Mouse (Mus musculus): ENCODE data around the gene Phlda1.

The Phlda1 gene

GRCm38 (mm10) chr10:111523894-111524293 lies 17.8 kb downstream of the Phlda1 start:
- no peak for DNase-seq (ENCODE audit: low read depth in 2 of 2, low spot score in 2 of 2)

- DNase-seq (ENCODE audit: low read depth in 2 of 2, low spot score in 2 of 2) = no peak
These were observed 21.0 kb downstream of the Phlda1 start for GRCm38 (mm10) chr10:111527057-111527456.

DNA sequence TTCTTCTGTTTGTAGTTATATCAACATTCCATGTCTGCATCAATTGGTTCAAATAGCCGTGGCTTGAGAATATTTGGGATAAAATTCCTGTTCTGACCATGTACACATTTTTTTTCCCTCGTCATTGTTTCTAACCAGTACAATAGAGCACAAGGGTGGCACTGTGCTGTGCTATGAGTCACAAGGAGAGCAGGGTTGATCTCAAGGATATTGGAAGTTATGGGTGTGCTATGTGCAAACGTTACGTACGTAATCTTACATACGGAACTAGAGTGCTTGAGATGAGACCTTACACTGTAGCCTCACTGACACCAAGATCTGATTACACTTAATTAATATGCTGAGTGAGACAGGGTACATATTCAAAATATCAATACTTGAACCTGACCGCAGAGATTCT lies 21.5 kb downstream of the Phlda1 start:
- no peak for DNase-seq (ENCODE audit: low read depth in 2 of 2, low spot score in 2 of 2)

DNA sequence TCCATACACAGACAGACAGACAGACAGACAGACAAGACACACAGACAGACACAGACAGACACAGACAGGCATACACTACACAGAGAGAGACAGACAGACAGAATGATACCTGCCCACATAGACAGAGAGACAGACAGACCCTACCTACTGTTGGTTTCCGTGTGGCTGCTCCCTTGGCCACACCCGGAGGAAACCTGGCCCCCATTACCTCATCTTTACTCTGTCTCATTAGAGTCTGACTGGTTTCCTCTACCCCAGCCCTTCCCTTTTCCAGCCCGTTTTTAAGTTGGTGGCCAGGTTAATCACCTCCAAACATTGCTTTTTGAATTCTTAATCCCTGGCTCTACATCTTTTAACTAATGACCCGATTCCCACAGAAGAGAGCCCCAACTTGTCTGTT lies 22.2 kb downstream of the Phlda1 start:
- no peak for DNase-seq (ENCODE audit: low read depth in 2 of 2, low spot score in 2 of 2)

- no peak for DNase-seq (ENCODE audit: low read depth in 2 of 2, low spot score in 2 of 2)
These were observed 24.3 kb downstream of the Phlda1 start for GRCm38 (mm10) chr10:111530398-111530797.

DNA sequence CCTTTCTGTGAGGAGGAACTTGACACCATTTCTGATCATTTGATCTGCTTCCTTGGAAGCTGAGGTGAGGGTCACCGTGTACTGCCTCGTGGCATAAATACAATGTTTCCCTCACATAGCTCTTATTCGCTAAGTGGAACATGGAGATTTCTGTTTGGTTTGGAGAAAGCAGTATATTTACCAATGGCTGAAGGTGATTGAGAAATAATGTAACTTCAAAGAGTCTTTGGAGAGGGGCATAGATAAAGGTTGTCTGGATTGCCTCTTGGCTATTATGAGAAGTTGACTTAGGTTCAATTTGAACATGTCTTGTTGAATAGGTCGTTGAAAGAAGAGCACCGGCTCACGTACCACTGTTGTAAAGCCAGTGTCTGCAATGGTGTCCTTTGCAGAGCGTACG lies 28.6 kb downstream of the Phlda1 start:
- no peak for DNase-seq (ENCODE audit: low read depth in 2 of 2, low spot score in 2 of 2)

- no peak for DNase-seq (ENCODE audit: low read depth in 2 of 2, low spot score in 2 of 2)
These were observed 31.3 kb downstream of the Phlda1 start for GRCm38 (mm10) chr10:111537410-111537809.

DNA sequence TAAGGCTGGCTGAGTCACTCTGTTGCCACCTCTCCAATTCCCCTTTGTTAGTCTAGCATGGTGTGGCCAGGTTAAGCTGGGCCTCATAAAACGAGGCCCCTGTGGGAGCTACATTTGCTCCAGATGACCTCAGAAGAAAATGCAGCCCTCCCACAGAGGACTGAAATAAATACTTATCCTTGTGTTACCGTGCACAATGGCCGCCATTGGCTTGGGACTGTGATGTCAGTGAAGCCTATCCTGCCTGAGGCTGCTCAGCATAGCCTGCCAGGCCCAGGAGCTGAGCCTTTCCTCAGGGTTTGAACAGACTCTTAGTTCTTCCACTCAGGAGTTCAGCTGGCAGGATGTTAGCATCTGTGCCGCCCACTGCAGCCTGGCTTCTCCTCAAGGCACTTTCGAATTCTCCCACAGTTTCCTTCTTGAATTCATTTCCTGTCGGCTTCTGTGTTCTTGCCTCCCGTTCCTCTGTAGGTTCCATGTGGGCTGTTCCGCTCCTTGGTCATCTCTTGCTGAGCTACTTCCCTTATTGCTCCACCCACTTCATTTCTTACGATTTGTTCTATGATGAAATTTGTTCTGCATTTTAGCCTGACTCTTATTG lies 33.7 kb downstream of the Phlda1 start:
- DNase-seq (ENCODE audit: low read depth in 2 of 2, low spot score in 2 of 2) = no peak

GRCm38 (mm10) chr10:111540678-111541077 lies 34.6 kb downstream of the Phlda1 start:
- no peak for DNase-seq (ENCODE audit: low read depth in 2 of 2, low spot score in 2 of 2)

- no peak for DNase-seq (ENCODE audit: low read depth in 2 of 2, low spot score in 2 of 2)
These were observed 37.0 kb downstream of the Phlda1 start for GRCm38 (mm10) chr10:111543106-111543505.

DNA sequence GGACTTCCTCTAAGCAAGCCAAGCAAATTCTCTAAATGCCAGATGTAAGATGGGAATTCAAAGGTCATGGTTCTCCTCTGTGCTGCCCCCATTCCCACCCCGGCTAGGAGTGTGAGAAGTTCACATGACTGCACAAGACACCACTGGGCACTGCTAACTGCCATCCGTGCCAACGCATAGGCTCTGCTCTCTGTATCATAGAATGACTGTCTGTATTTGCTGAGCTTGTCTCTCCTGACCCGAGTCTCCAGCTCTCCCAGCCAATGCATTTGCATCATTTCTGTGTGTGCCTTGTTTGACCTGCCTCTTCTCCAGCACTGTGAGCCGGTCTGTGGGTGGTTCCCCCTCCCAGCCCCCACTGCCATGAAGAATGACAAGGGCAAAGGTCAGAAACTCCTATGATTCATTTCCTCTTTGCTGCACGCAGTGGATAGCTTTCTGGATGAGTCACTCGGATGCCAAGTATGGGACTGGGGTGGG lies 37.7 kb downstream of the Phlda1 start:
- no peak for DNase-seq (ENCODE audit: low read depth in 2 of 2, low spot score in 2 of 2)

- no peak for DNase-seq (ENCODE audit: low read depth in 2 of 2, low spot score in 2 of 2)
These were observed 38.2 kb downstream of the Phlda1 start for GRCm38 (mm10) chr10:111544311-111544710.

DNA sequence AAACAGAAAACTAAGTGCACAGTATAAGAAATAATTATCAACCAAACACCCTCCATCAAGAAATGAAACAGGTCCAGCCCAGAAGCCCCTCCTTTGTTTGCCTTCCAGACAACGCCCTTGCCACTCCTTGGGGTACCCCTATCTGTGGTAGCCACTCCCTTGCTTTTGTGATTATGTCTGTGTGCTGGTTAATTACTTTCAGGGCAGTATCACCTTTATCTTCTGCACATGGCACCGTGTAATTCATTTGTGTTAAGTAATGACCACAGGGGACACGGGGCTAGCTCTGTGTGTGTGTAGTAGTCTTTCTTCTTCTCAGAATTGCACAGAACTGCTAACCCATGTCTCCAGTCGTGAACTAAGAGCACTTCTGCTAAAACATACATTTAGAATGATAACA lies 39.6 kb downstream of the Phlda1 start:
- no peak for DNase-seq (ENCODE audit: low read depth in 2 of 2, low spot score in 2 of 2)

- no peak for DNase-seq (ENCODE audit: low read depth in 2 of 2, low spot score in 2 of 2)
These were observed 41.8 kb downstream of the Phlda1 start for GRCm38 (mm10) chr10:111547881-111548372.

- DNase-seq (ENCODE audit: low read depth in 2 of 2, low spot score in 2 of 2) = no peak
These were observed 44.1 kb downstream of the Phlda1 start for GRCm38 (mm10) chr10:111550075-111550695.

DNA sequence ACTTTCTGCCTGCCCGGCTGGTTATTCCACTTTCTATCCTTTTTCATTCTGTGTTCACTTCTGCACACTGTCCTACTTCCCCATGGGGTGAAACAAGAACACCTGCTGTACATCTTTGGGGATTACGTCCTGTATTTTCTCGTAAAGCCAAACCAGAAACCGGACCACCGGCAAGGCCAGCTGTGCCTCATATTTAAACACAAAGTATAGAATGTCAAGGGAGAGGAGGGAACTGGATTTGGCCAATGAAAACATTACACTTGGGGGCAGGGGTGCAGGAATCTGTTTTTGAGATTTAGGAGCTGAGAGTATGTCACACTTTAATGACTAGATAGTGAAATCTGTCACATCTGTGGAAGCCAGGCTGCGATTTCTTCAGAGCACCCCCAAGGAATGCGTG lies 47.6 kb downstream of the Phlda1 start:
- no peak for DNase-seq (ENCODE audit: low read depth in 2 of 2, low spot score in 2 of 2)

- DNase-seq (ENCODE audit: low read depth in 2 of 2, low spot score in 2 of 2) = no peak
These were observed 48.6 kb downstream of the Phlda1 start for GRCm38 (mm10) chr10:111554651-111555050.

DNA sequence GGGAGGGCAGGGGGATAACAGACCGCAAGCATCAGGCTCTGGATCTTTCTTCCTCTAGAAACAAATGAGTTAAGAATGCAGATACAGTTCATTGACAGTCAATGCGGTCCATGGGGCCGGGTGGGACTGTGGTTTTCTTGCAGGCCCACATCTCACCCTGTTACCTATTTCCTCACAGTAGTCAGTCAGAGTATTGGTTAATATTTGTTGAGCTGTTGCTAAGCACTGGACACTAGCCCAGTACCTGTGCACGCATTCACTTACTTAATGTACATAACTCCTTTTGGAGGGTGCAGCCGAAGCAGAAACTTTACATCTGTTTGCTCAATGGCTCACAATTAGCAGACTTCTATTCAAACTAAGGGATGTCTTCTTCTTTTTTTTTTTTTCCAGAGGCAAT lies 52.1 kb downstream of the Phlda1 start:
- DNase-seq (ENCODE audit: low read depth in 2 of 2, low spot score in 2 of 2) = no peak

Data from CD8-positive naive resting alpha-beta T cell, adult 2 months (primary cell).